Mouse (Mus musculus) neutrophil, adult 83 days (primary cell): ENCODE results near the gene Casp8ap2. TPM values are rescaled to one million over a fixed set of nuclear protein-coding genes. Genes with fewer than 3 reads are reported as not detected.

Experiments
- total RNA-seq, 2 experiments: library from RNA; stranded (reverse); gene quantifications; one replicate each; pipeline ENCODE4 v1.2.4; 2023

Casp8ap2 gene
- 10 to 100 TPM; 14.2 to 14.7 TPM for total RNA-seq

DNA sequence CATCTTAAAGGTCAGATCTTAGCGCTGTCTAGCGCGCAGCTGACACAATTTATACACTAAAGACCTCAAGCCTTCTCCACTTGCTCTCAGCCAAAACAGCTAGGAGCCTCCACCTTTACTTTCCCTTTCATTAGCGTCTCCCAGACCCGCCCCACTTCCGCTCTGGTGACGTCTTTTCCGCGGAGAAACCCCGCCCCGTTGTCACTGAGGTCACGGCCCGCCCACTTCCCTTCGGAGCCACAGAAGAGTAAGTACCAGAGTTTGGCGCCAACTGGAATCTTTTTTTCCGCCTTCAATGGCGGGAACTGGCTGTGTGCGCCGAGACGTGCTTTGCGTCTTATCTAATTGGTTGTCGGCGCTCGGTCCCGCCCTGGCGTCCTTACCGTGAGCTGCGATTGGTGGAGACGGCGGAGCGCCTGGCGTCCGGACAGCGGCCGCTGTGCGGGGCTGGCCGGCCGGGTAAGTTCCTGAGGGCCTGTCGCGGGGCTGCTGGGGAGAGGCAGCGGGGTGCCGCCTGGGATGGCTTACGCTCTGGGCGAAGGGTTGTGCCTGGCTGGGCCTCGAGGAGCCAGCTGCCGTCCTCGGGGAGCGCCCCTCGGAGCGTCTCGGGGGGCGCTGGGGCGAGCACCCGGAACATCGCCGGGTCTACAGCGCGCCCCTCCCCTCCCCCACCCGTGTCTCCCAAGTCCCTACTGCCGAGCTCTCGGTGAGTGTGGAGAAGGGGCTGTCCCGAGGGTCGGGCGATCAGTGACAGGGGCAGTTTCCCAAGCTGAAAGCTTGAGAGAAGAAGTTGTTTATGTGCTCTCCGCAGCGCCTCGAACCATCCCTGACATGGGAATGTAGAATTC lies at the start of gene Casp8ap2:
Gene Casp8ap2, plus strand, starts transcription at position 418 of the 848 bp plus-strand sequence.

DNA sequence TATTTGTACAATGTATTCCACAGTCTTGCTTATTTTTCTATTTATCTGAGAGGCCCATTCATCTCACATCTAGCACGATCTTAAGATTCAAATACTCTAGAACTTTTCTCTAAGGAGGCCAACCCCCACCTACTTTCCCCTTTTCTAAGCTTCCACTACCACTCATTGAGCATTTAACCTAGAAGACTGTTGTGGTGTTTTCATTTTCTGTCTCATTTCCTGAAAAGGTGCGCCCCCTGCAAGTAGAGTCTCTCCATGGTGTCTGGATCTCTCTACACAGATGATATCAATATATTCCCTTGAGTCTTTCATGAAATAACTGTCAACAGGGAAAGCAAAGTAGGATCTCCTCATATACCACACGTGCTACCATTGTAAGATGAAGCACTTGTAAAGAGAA lies 12.6 kb upstream of the Casp8ap2 start, which contains the start of gene Gja10:
Gene Gja10, minus strand, starts transcription at position 101 of the 400 bp plus-strand sequence.

DNA sequence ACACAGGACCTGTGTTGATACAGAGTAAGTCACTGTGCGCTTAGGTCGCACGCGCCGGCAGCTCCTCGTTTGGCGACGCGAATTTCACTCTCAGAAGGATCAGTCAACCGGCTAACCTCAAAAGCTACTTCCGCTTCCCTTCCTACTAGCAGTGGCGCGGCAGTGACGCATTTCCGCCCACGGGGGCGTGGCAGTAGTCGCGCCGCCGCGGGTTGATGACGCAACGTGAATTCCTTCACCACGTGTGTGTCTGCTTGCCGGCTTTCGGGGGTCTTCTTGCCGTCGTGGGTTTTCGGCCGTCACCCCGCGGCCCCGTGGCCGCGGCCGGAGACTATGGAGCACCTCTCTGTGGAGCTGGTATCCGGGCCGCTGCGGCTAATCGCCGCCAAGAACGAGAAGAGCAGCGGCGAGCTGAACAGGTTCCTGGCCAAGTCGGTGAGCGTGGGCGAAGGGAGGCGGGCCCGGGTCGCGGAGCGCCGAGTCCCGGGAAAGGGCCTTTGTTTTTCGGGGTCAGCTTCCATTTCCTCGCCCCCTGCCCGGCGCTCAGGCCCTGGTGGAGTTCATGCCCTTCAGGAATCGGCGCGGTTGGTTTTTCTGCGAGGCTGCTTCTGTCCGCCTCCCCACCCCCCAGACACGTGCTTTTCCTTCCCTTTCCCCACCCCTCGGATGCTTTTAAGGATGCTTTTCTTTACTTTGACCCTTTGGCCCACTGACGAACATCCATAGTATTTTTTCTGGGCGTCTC lies 41.8 kb downstream of the Casp8ap2 start, which contains the start of gene Mdn1:
Gene Mdn1, plus strand, starts transcription at position 202 of the 745 bp plus-strand sequence.

Other genes starting within 250 kb of the Casp8ap2 start
- not detected for gene Gja10, start 12.7 kb upstream of the Casp8ap2 start, total RNA-seq
- gene Mdn1, start 41.7 kb downstream of the Casp8ap2 start, total RNA-seq: 10 to 100 TPM; 11.2 to 11.4 TPM
- 10 to 100 TPM; 23.9 to 34.6 TPM for gene Lyrm2, start 184.8 kb downstream of the Casp8ap2 start, total RNA-seq